Comparison of ENCODE assay signal across 8 mouse cellular contexts in genomic region chr16:45967471-45967870, GRCm38 (mm10). TPM values are rescaled to one million over a fixed set of nuclear protein-coding genes. Genes with fewer than 3 reads are reported as not detected.
DNase-seq lines count a peak whose midpoint lies in the region; ATAC-seq and TF ChIP-seq lines count a peak whose summit lies in the region.

No protein-coding gene starts in this region.

- H3K4me3 ChIP-seq in ES-E14 (ENCODE audit: insufficient read depth in 1 of 2, low read depth in 1 of 2, low read length in 2 of 2, poor library complexity in 1 of 2, severe bottlenecking in 1 of 2), result no peak overlapping the region
- H3K4me3 ChIP-seq in forebrain, embryonic 16.5 days (replicated peaks; ENCODE audit: low read length), result no peak overlapping the region
- H3K4me3 ChIP-seq in lung, embryonic 14.5 days (ENCODE audit: low read depth, low read length), result no peak overlapping the region

- H3K9ac ChIP-seq in ES-E14 (ENCODE audit: insufficient read depth, low read depth, low read length, poor library complexity, severe bottlenecking), result no peak overlapping the region
- H3K9ac ChIP-seq in forebrain, embryonic 16.5 days (replicated peaks; ENCODE audit: low read depth, low read length), result no peak overlapping the region
- H3K9ac ChIP-seq in lung, embryonic 14.5 days, result no peak overlapping the region

- in situ Hi-C loops in ES-E14 (cut with MboI; ENCODE audit: low sequenced_read_pairs in 2 of 2, unreplicated experiment in 2 of 2), result no loop called here

- no peak overlapping the region for H3K27ac ChIP-seq in ES-E14 (ENCODE audit: insufficient read depth, low read depth, low read length, poor library complexity, severe bottlenecking)
- no peak overlapping the region for H3K27ac ChIP-seq in forebrain, embryonic 16.5 days (ENCODE audit: low read length)
- no peak overlapping the region for H3K27ac ChIP-seq in lung, embryonic 14.5 days (ENCODE audit: low read depth)

- no peaks in the 10 kb centered on the region for H3K4me1 ChIP-seq in ES-E14 (ENCODE audit: control insufficient read depth in 2 of 2, insufficient read depth in 2 of 2, low read length in 2 of 2, poor library complexity in 1 of 2)
- peaks cover 3% of the 10 kb centered on the region; the same call in 1 of the 2 replicates for H3K4me1 ChIP-seq in forebrain, embryonic 16.5 days (replicated peaks; ENCODE audit: control insufficient read depth, insufficient read depth, low read length)
- 0 out of 2 replicates have a peak, but pooled peaks cover 3% of the 10 kb centered on the region for H3K4me1 ChIP-seq in lung, embryonic 14.5 days (ENCODE audit: insufficient read depth)

- H3K27me3 ChIP-seq in forebrain, embryonic 16.5 days (replicated peaks; ENCODE audit: control insufficient read depth, insufficient read depth, low read length), result no peaks in the 10 kb centered on the region
- H3K27me3 ChIP-seq in lung, embryonic 14.5 days (ENCODE audit: insufficient read depth, low read length), result no peaks in the 10 kb centered on the region

- TF ChIP-seq CTCF in lung, embryonic 14.5 days (IDR thresholded peaks at IDR 0.05; ENCODE audit: low read depth), result peak; percentile 98

- H3K36me3 ChIP-seq in ES-E14 (ENCODE audit: control insufficient read depth, insufficient read depth, low read length, poor library complexity, severe bottlenecking), result no peaks in the 10 kb centered on the region
- H3K36me3 ChIP-seq in forebrain, embryonic 16.5 days (ENCODE audit: control insufficient read depth, insufficient read depth), result peaks cover 7% of the 10 kb centered on the region
- H3K36me3 ChIP-seq in lung, embryonic 14.5 days (ENCODE audit: insufficient read depth), result no peaks in the 10 kb centered on the region

- peak; percentile 84 for ATAC-seq in cerebellum, adult (ENCODE audit: insufficient number of reproducible peaks, low FRiP score, low TSS enrichment)
- ATAC-seq in forebrain, embryonic 16.5 days, result peak; percentile 94
- ATAC-seq in lung, embryonic 14.5 days (ENCODE audit: insufficient read depth), result peak; percentile 84

- 8% methylated on average over 7 of the region's 7 CpGs for WGBS in forebrain, embryonic 16.5 days
- 5% methylated on average over 7 of the region's 7 CpGs for WGBS in lung, embryonic 14.5 days

- no peaks in the 10 kb centered on the region for H3K9me3 ChIP-seq in ES-E14 (ENCODE audit: control insufficient read depth, insufficient read depth, low read depth, low read length)
- no peaks in the 10 kb centered on the region for H3K9me3 ChIP-seq in forebrain, embryonic 16.5 days (ENCODE audit: control insufficient read depth, low read length)
- H3K9me3 ChIP-seq in lung, embryonic 14.5 days (ENCODE audit: low read depth, low read length), result no peaks in the 10 kb centered on the region

- DNase-seq in ES-E14 (ENCODE audit: low read depth, low spot score), result peak; percentile 66
- DNase-seq in heart, postnatal 4 days, result peak; percentile 87
- peak; percentile 13 to 82 for DNase-seq in layer of hippocampus, adult 18-20 months (ENCODE audit: low spot score in 2 of 2)
- peak; percentile 93 for DNase-seq in lung, embryonic 14.5 days
- peak; percentile 49 for DNase-seq in ovary, postnatal 10 days (ENCODE audit: low spot score)
- peak; percentile 58 for DNase-seq in thymus, postnatal 14 days

- H3K4me2 ChIP-seq in forebrain, embryonic 16.5 days (ENCODE audit: low read length), result no peak overlapping the region
- no peak overlapping the region for H3K4me2 ChIP-seq in lung, embryonic 14.5 days

TF ChIP-seq in ES-E14, 5 proteins besides CTCF, POLR2A, EP300 and RAD21:
- TF ChIP-seq ZNF384 (IDR thresholded peaks at IDR 0.05; ENCODE audit: low read depth, low read length), result no peak
- no peak for TF ChIP-seq MAFK (IDR thresholded peaks at IDR 0.05; ENCODE audit: insufficient read depth, low read depth, low read length)
- TF ChIP-seq ZC3H11A (IDR thresholded peaks at IDR 0.05; ENCODE audit: borderline replicate concordance, low read depth, low read length), result no peak
- no peak for TF ChIP-seq HCFC1 (IDR thresholded peaks at IDR 0.05; ENCODE audit: borderline replicate concordance, insufficient read depth, low read length)
- no peak for TF ChIP-seq CHD2 (IDR thresholded peaks at IDR 0.05; ENCODE audit: low read depth, low read length)

RNA-seq across cellular contexts. Expression of gene Phldb2, which starts 14.1 kb away (rescaled TPM):
- total RNA-seq in ES-E14 (2012; rRNA removed), result 22.3 and 36.2 TPM in 2 replicates
- 7.1 and 8.6 TPM in 2 replicates for polyA plus RNA-seq in forebrain, embryonic 16.5 days (2015; fragmentation: Nextera tagmentation; extraction: Ambion mirVana)
- total RNA-seq in heart, postnatal 4 days (2021), result 10 to 100 TPM; 87.3 to 88.9 TPM
- total RNA-seq in layer of hippocampus, adult 18-20 months (2021), result 1 to 10 TPM; 3.8 to 4.0 TPM
- 47.3 and 48.0 TPM in 2 replicates for polyA plus RNA-seq in lung, embryonic 14.5 days (2014; fragmentation: Nextera tagmentation; extraction: Ambion mirVana)

RNA-seq across cellular contexts. Expression of gene Plcxd2, which starts 42.5 kb away (rescaled TPM):
- 2.3 and 3.3 TPM in 2 replicates for total RNA-seq in ES-E14 (2012; rRNA removed)
- polyA plus RNA-seq in forebrain, embryonic 16.5 days (2015; fragmentation: Nextera tagmentation; extraction: Ambion mirVana), result 15.5 and 17.7 TPM in 2 replicates
- under 1 TPM; 0.45 to 0.50 TPM for total RNA-seq in heart, postnatal 4 days (2021)
- total RNA-seq in layer of hippocampus, adult 18-20 months (2021), result 10 to 100 TPM; 11.7 to 14.8 TPM
- 0.78 TPM in 2 replicates for polyA plus RNA-seq in lung, embryonic 14.5 days (2014; fragmentation: Nextera tagmentation; extraction: Ambion mirVana)
